Mouse (Mus musculus): Measurements from ENCODE around the gene Hyal3.

The Hyal3 gene

GRCm38 (mm10) chr9:107580501-107581317 is at the start of gene Hyal3:
Gene Hyal3, plus strand, starts transcription at chr9:107580818.
- peak; percentile 86 to 91 for DNase-seq (ENCODE audit: low spot score in 2 of 2)

- DNase-seq (ENCODE audit: low spot score in 2 of 2), result peak; percentile 93 to 97
Observed at GRCm38 (mm10) chr9:107533791-107534407, 46.7 kb upstream of the Hyal3 start, which contains the start of gene Tmem115. Gene Tmem115, plus strand, starts transcription at chr9:107533945.

GRCm38 (mm10) chr9:107534408-107535202 is 46.0 kb upstream of the Hyal3 start:
- DNase-seq (ENCODE audit: low spot score in 2 of 2), result no peak

GRCm38 (mm10) chr9:107538231-107538630 is 42.4 kb upstream of the Hyal3 start:
- DNase-seq (ENCODE audit: low spot score in 2 of 2), result no peak

- no peak for DNase-seq (ENCODE audit: low spot score in 2 of 2)
Observed at GRCm38 (mm10) chr9:107538711-107539110, 41.9 kb upstream of the Hyal3 start.

- no peak for DNase-seq (ENCODE audit: low spot score in 2 of 2)
Observed at GRCm38 (mm10) chr9:107539940-107540339, 40.7 kb upstream of the Hyal3 start.

- DNase-seq (ENCODE audit: low spot score in 2 of 2), result no peak
Observed at GRCm38 (mm10) chr9:107540420-107540819, 40.2 kb upstream of the Hyal3 start.

GRCm38 (mm10) chr9:107541005-107541404 is 39.6 kb upstream of the Hyal3 start:
- DNase-seq (ENCODE audit: low spot score in 2 of 2), result no peak

- DNase-seq (ENCODE audit: low spot score in 2 of 2), result peak; percentile 90 to 92
Observed at GRCm38 (mm10) chr9:107541474-107542351, 38.9 kb upstream of the Hyal3 start, which contains the start of the genes Cyb561d2 and Nprl2. Gene Cyb561d2, minus strand, starts transcription at chr9:107542193. Gene Nprl2, plus strand, starts transcription at chr9:107542226.

- no peak for DNase-seq (ENCODE audit: low spot score in 2 of 2)
Observed at GRCm38 (mm10) chr9:107542352-107542686, 38.3 kb upstream of the Hyal3 start.

GRCm38 (mm10) chr9:107542721-107543120 is 37.9 kb upstream of the Hyal3 start:
- DNase-seq (ENCODE audit: low spot score in 2 of 2), result no peak

GRCm38 (mm10) chr9:107543299-107543698 is 37.3 kb upstream of the Hyal3 start:
- no peak for DNase-seq (ENCODE audit: low spot score in 2 of 2)

- no peak for DNase-seq (ENCODE audit: low spot score in 2 of 2)
Observed at GRCm38 (mm10) chr9:107544196-107544700, 36.4 kb upstream of the Hyal3 start.

- no peak for DNase-seq (ENCODE audit: low spot score in 2 of 2)
Observed at GRCm38 (mm10) chr9:107544729-107545128, 35.9 kb upstream of the Hyal3 start.

GRCm38 (mm10) chr9:107545199-107545598 is 35.4 kb upstream of the Hyal3 start:
- no peak for DNase-seq (ENCODE audit: low spot score in 2 of 2)

- peak in 1 of 2 experiments; percentile 63 for DNase-seq (ENCODE audit: low spot score in 2 of 2)
Observed at GRCm38 (mm10) chr9:107545602-107546001, 35.0 kb upstream of the Hyal3 start.

- peak; percentile 81 to 84 for DNase-seq (ENCODE audit: low spot score in 2 of 2)
Observed at GRCm38 (mm10) chr9:107547026-107547425, 33.6 kb upstream of the Hyal3 start, which contains the start of gene Zmynd10. Gene Zmynd10, plus strand, starts transcription at chr9:107547298.

GRCm38 (mm10) chr9:107547957-107548356 is 32.7 kb upstream of the Hyal3 start:
- no peak for DNase-seq (ENCODE audit: low spot score in 2 of 2)

GRCm38 (mm10) chr9:107548820-107549219 is 31.8 kb upstream of the Hyal3 start:
- no peak for DNase-seq (ENCODE audit: low spot score in 2 of 2)

GRCm38 (mm10) chr9:107549297-107550074 is 31.1 kb upstream of the Hyal3 start:
- DNase-seq (ENCODE audit: low spot score in 2 of 2), result no peak

All from right cerebral cortex, postnatal 36 days (tissue).